Comparison of ENCODE assay signal across 12 mouse cellular contexts in genomic region chr12:84060946-84061345, GRCm38 (mm10). TPM values are rescaled to one million over a fixed set of nuclear protein-coding genes. Genes with fewer than 3 reads are reported as not detected.
DNase-seq lines count a peak whose midpoint lies in the region; ATAC-seq and TF ChIP-seq lines count a peak whose summit lies in the region.
"Had no signal": no experiment of that assay in that cellular context is flagged by ENCODE, and none has a peak within 500 bp of the region (broad histone marks: within the 10 kb centered on the region; RNA-seq: fewer than 3 reads in every experiment).

No protein-coding gene starts in this region.

- 19% methylated on average over 2 of the region's 2 CpGs for WGBS in heart, adult 2 months
- WGBS in embryonic facial prominence, embryonic 10.5 days: 31% methylated on average over 2 of the region's 2 CpGs
- 23% methylated on average over 2 of the region's 2 CpGs for WGBS in neural tube, embryonic 15.5 days
- WGBS in hindbrain, embryonic 12.5 days: 31% methylated on average over 2 of the region's 2 CpGs

- TF ChIP-seq CTCF in heart, adult 2 months (IDR thresholded peaks at IDR 0.05): peak; percentile 79

- no peak overlapping the region for H3K4me2 ChIP-seq in neural tube, embryonic 15.5 days
- no peak overlapping the region for H3K4me2 ChIP-seq in hindbrain, embryonic 12.5 days (replicated peaks)
- H3K4me2 ChIP-seq: limb, embryonic 12.5 days; neural tube, embryonic 13.5 days had no signal

- no peaks in the 10 kb centered on the region for H3K4me1 ChIP-seq in heart, adult 2 months (ENCODE audit: control insufficient read depth, insufficient read depth, low read length)
- no peaks in the 10 kb centered on the region for H3K4me1 ChIP-seq in embryonic facial prominence, embryonic 10.5 days
- H3K4me1 ChIP-seq in neural tube, embryonic 15.5 days: no peaks in the 10 kb centered on the region
- H3K4me1 ChIP-seq in hindbrain, embryonic 12.5 days: no peaks in the 10 kb centered on the region
- H3K4me1 ChIP-seq: limb, embryonic 12.5 days; neural tube, embryonic 13.5 days had no signal

- H3K27me3 ChIP-seq in heart, adult 2 months (ENCODE audit: control insufficient read depth, insufficient read depth, low read length): no peaks in the 10 kb centered on the region
- H3K27me3 ChIP-seq in embryonic facial prominence, embryonic 10.5 days (replicated peaks; ENCODE audit: low read depth, poor library complexity, severe bottlenecking): no peaks in the 10 kb centered on the region
- no peaks in the 10 kb centered on the region for H3K27me3 ChIP-seq in neural tube, embryonic 15.5 days (replicated peaks)
- no peaks in the 10 kb centered on the region for H3K27me3 ChIP-seq in hindbrain, embryonic 12.5 days

- no peak overlapping the region for H3K4me3 ChIP-seq in heart, adult 2 months
- no peak overlapping the region for H3K4me3 ChIP-seq in embryonic facial prominence, embryonic 10.5 days
- H3K4me3 ChIP-seq in neural tube, embryonic 15.5 days (replicated peaks): no peak overlapping the region
- no peak overlapping the region for H3K4me3 ChIP-seq in hindbrain, embryonic 12.5 days
- H3K4me3 ChIP-seq: limb, embryonic 12.5 days; neural tube, embryonic 13.5 days had no signal

- no peak for TF ChIP-seq POLR2A in heart, adult 2 months (IDR thresholded peaks at IDR 0.05; ENCODE audit: insufficient read depth, low read depth, low read length)

- no peaks in the 10 kb centered on the region for H3K9me3 ChIP-seq in embryonic facial prominence, embryonic 10.5 days
- H3K9me3 ChIP-seq in neural tube, embryonic 15.5 days (replicated peaks): no peaks in the 10 kb centered on the region
- H3K9me3 ChIP-seq in hindbrain, embryonic 12.5 days (replicated peaks): no peaks in the 10 kb centered on the region
- H3K9me3 ChIP-seq: limb, embryonic 12.5 days; neural tube, embryonic 13.5 days had no signal

- H3K9ac ChIP-seq in heart, adult 2 months (ENCODE audit: low read depth, low read length): no peak overlapping the region
- no peak overlapping the region for H3K9ac ChIP-seq in neural tube, embryonic 15.5 days (replicated peaks)
- no peak overlapping the region for H3K9ac ChIP-seq in hindbrain, embryonic 12.5 days
- H3K9ac ChIP-seq: limb, embryonic 12.5 days; neural tube, embryonic 13.5 days had no signal

- ATAC-seq in neural tube, embryonic 15.5 days (ENCODE audit: low FRiP score): no peak
- no peak for ATAC-seq in hindbrain, embryonic 12.5 days (ENCODE audit: low FRiP score)

- H3K79me2 ChIP-seq in heart, adult 2 months (replicated peaks; ENCODE audit: control insufficient read depth, insufficient read depth, low read length): no peaks in the 10 kb centered on the region

- TF ChIP-seq EP300 in heart, adult 2 months (IDR thresholded peaks at IDR 0.05; ENCODE audit: insufficient read depth, low read depth, low read length): no peak

- no peak for DNase-seq in heart, adult 2 months
- no peak for DNase-seq in heart, adult 11 months
- DNase-seq in thymus, postnatal 0 days (ENCODE audit: low spot score): peak; percentile 61
- no peak for DNase-seq in thymus, postnatal 25 days
- DNase-seq in embryonic facial prominence, embryonic 10.5 days (ENCODE audit: low spot score): peak; percentile 6
- no peak for DNase-seq in left cerebral cortex, postnatal 36 days (ENCODE audit: low spot score in 2 of 2)

- no peaks in the 10 kb centered on the region for H3K36me3 ChIP-seq in heart, adult 2 months (ENCODE audit: control insufficient read depth, insufficient read depth, low read length)
- H3K36me3 ChIP-seq in embryonic facial prominence, embryonic 10.5 days (replicated peaks): no peaks in the 10 kb centered on the region
- H3K36me3 ChIP-seq in neural tube, embryonic 15.5 days: no peaks in the 10 kb centered on the region
- no peaks in the 10 kb centered on the region for H3K36me3 ChIP-seq in hindbrain, embryonic 12.5 days
- H3K36me3 ChIP-seq: limb, embryonic 12.5 days; neural tube, embryonic 13.5 days had no signal

- H3K27ac ChIP-seq in heart, adult 2 months: no peak overlapping the region
- H3K27ac ChIP-seq in embryonic facial prominence, embryonic 10.5 days (replicated peaks): no peak overlapping the region
- H3K27ac ChIP-seq in neural tube, embryonic 15.5 days (replicated peaks): no peak overlapping the region
- no peak overlapping the region for H3K27ac ChIP-seq in hindbrain, embryonic 12.5 days
- H3K27ac ChIP-seq: limb, embryonic 12.5 days; neural tube, embryonic 13.5 days had no signal

- intact Hi-C loops in heart, adult 2 months (cut with DNase I): loop anchor here (5.0 to 10.0 kb wide), 2 partner anchors 184 to 349 kb away; no protein-coding TSS in a partner anchor
- intact Hi-C loops in left cerebral cortex, postnatal 36 days (cut with DNase I): loop anchor here (2.0 kb wide), 1 partner anchor 88 kb away; no protein-coding TSS in a partner anchor

RNA-seq across cellular contexts. Expression of gene Acot5, which starts 8.2 kb away (rescaled TPM):
- not detected for total RNA-seq in heart, adult 2 months (2021)
- polyA plus RNA-seq in heart, adult 2 months (2012; rRNA removed): not detected in 2 replicates
- polyA plus RNA-seq in thymus, postnatal 0 days (2015; fragmentation: Nextera tagmentation; extraction: Ambion mirVana): 1.8 and 1.9 TPM in 2 replicates
- polyA plus RNA-seq in embryonic facial prominence, embryonic 10.5 days (2016; fragmentation: Nextera tagmentation; extraction: Ambion mirVana): not detected in 2 replicates
- 0.88 and 1.00 TPM in 2 replicates for polyA plus RNA-seq in neural tube, embryonic 15.5 days (2015; fragmentation: Nextera tagmentation; extraction: Ambion mirVana)
- polyA plus RNA-seq in hindbrain, embryonic 12.5 days (2016; fragmentation: Nextera tagmentation; extraction: Ambion mirVana): not detected in 2 replicates
- total RNA-seq in left cerebral cortex, postnatal 36 days (2021): 1 to 10 TPM; 4.9 to 6.2 TPM
- polyA plus RNA-seq: limb, embryonic 12.5 days had no signal

RNA-seq across cellular contexts. Expression of gene Acot3, which starts 9.0 kb away (rescaled TPM):
- under 1 TPM; 0.84 TPM for total RNA-seq in heart, adult 2 months (2021)
- 0.32 and 0.57 TPM in 2 replicates for polyA plus RNA-seq in heart, adult 2 months (2012; rRNA removed)
- polyA plus RNA-seq in thymus, postnatal 0 days (2015; fragmentation: Nextera tagmentation; extraction: Ambion mirVana): not detected in 2 replicates
- polyA plus RNA-seq in embryonic facial prominence, embryonic 10.5 days (2016; fragmentation: Nextera tagmentation; extraction: Ambion mirVana): 0.23 and 0.25 TPM in 2 replicates
- polyA plus RNA-seq in neural tube, embryonic 15.5 days (2015; fragmentation: Nextera tagmentation; extraction: Ambion mirVana): 0.80 and 1.1 TPM in 2 replicates
- polyA plus RNA-seq in hindbrain, embryonic 12.5 days (2016; fragmentation: Nextera tagmentation; extraction: Ambion mirVana): 0.34 and 0.61 TPM in 2 replicates
- total RNA-seq in left cerebral cortex, postnatal 36 days (2021): 1 to 10 TPM; 3.2 to 3.6 TPM
- polyA plus RNA-seq: gonadal fat pad, adult 2 months; urinary bladder, adult 2 months had no signal

RNA-seq across cellular contexts. Expression of gene Gm49366, which starts 22.2 kb away (rescaled TPM):
- not detected for total RNA-seq in heart, adult 2 months (2021)
- 2.0 TPM in 1 of 2 replicates, not detected in the other for polyA plus RNA-seq in heart, adult 2 months (2012; rRNA removed)
- not detected in 2 replicates for polyA plus RNA-seq in thymus, postnatal 0 days (2015; fragmentation: Nextera tagmentation; extraction: Ambion mirVana)
- not detected in 2 replicates for polyA plus RNA-seq in embryonic facial prominence, embryonic 10.5 days (2016; fragmentation: Nextera tagmentation; extraction: Ambion mirVana)
- polyA plus RNA-seq in neural tube, embryonic 15.5 days (2015; fragmentation: Nextera tagmentation; extraction: Ambion mirVana): not detected in 2 replicates
- not detected in 2 replicates for polyA plus RNA-seq in hindbrain, embryonic 12.5 days (2016; fragmentation: Nextera tagmentation; extraction: Ambion mirVana)
- total RNA-seq in left cerebral cortex, postnatal 36 days (2021): not detected
- polyA plus RNA-seq: gonadal fat pad, adult 2 months; limb, embryonic 12.5 days; neural tube, embryonic 13.5 days; urinary bladder, adult 2 months had no signal

RNA-seq across cellular contexts. Expression of gene Acot4, which starts 22.8 kb away (rescaled TPM):
- total RNA-seq in heart, adult 2 months (2021): 1 to 10 TPM in 1 of 2 experiments, under 1 TPM in 1; 0.91 to 1.3 TPM
- 0.53 and 0.61 TPM in 2 replicates for polyA plus RNA-seq in heart, adult 2 months (2012; rRNA removed)
- 0.14 and 0.36 TPM in 2 replicates for polyA plus RNA-seq in thymus, postnatal 0 days (2015; fragmentation: Nextera tagmentation; extraction: Ambion mirVana)
- polyA plus RNA-seq in embryonic facial prominence, embryonic 10.5 days (2016; fragmentation: Nextera tagmentation; extraction: Ambion mirVana): 0.16 and 0.39 TPM in 2 replicates
- polyA plus RNA-seq in neural tube, embryonic 15.5 days (2015; fragmentation: Nextera tagmentation; extraction: Ambion mirVana): 0.55 and 1.2 TPM in 2 replicates
- 0.25 and 0.59 TPM in 2 replicates for polyA plus RNA-seq in hindbrain, embryonic 12.5 days (2016; fragmentation: Nextera tagmentation; extraction: Ambion mirVana)
- total RNA-seq in left cerebral cortex, postnatal 36 days (2021): 1 to 10 TPM; 2.1 to 2.8 TPM

RNA-seq across cellular contexts. Expression of gene Acot6, which starts 39.5 kb away (rescaled TPM):
- 1 to 10 TPM; 2.2 TPM for total RNA-seq in heart, adult 2 months (2021)
- polyA plus RNA-seq in heart, adult 2 months (2012; rRNA removed): 1.5 and 2.6 TPM in 2 replicates
- 0.62 and 0.95 TPM in 2 replicates for polyA plus RNA-seq in thymus, postnatal 0 days (2015; fragmentation: Nextera tagmentation; extraction: Ambion mirVana)
- polyA plus RNA-seq in embryonic facial prominence, embryonic 10.5 days (2016; fragmentation: Nextera tagmentation; extraction: Ambion mirVana): 0.80 and 0.81 TPM in 2 replicates
- 1.4 and 1.6 TPM in 2 replicates for polyA plus RNA-seq in neural tube, embryonic 15.5 days (2015; fragmentation: Nextera tagmentation; extraction: Ambion mirVana)
- polyA plus RNA-seq in hindbrain, embryonic 12.5 days (2016; fragmentation: Nextera tagmentation; extraction: Ambion mirVana): 1.0 and 1.3 TPM in 2 replicates
- total RNA-seq in left cerebral cortex, postnatal 36 days (2021): 1 to 10 TPM; 3.6 to 3.7 TPM

Comparison
In these comparisons a context has a peak if more than half of its experiments do, and no peak if none do; other contexts are left out.
1. DNase-seq: peak in thymus, postnatal 0 days (single experiment) and embryonic facial prominence, embryonic 10.5 days (single experiment); none in heart, adult 2 months (0 of 2), heart, adult 11 months (single experiment), thymus, postnatal 25 days (single experiment) and left cerebral cortex, postnatal 36 days (0 of 2).